Mouse (Mus musculus): ENCODE results near the gene Rsg1.

The Rsg1 gene

GRCm38 (mm10) chr4:141212892-141213291 is 864 bp upstream of the Rsg1 start:
- no peak for DNase-seq

- no peak for DNase-seq
Observed at GRCm38 (mm10) chr4:141213342-141213741, 414 bp upstream of the Rsg1 start.

GRCm38 (mm10) chr4:141214337-141214851 is 638 bp downstream of the Rsg1 start:
- peak; percentile 21 for DNase-seq

- no peak for DNase-seq
Observed at GRCm38 (mm10) chr4:141219583-141220213, 5.9 kb downstream of the Rsg1 start.

GRCm38 (mm10) chr4:141221848-141222247 is 8.1 kb downstream of the Rsg1 start:
- no peak for DNase-seq

GRCm38 (mm10) chr4:141222752-141223151 is 9.0 kb downstream of the Rsg1 start:
- DNase-seq, result no peak

- no peak for DNase-seq
Observed at GRCm38 (mm10) chr4:141228687-141229086, 14.9 kb downstream of the Rsg1 start.

- DNase-seq, result no peak
Observed at GRCm38 (mm10) chr4:141233196-141233595, 19.4 kb downstream of the Rsg1 start.

- DNase-seq, result no peak
Observed at GRCm38 (mm10) chr4:141235537-141236111, 21.9 kb downstream of the Rsg1 start.

- DNase-seq, result no peak
Observed at GRCm38 (mm10) chr4:141236856-141237255, 23.1 kb downstream of the Rsg1 start.

- DNase-seq, result no peak
Observed at GRCm38 (mm10) chr4:141238492-141239387, 25.0 kb downstream of the Rsg1 start.

GRCm38 (mm10) chr4:141239388-141240125 is 25.8 kb downstream of the Rsg1 start, which contains the start of gene Arhgef19:
Gene Arhgef19 (plus strand): TSS chr4:141239499.
- peak; percentile 90 for DNase-seq

GRCm38 (mm10) chr4:141240617-141241016 is 26.9 kb downstream of the Rsg1 start:
- peak; percentile 78 for DNase-seq

GRCm38 (mm10) chr4:141241861-141242260 is 28.1 kb downstream of the Rsg1 start:
- DNase-seq, result no peak

GRCm38 (mm10) chr4:141242651-141243241 is 29.0 kb downstream of the Rsg1 start:
- DNase-seq, result peak; percentile 50

GRCm38 (mm10) chr4:141243636-141244035 is 29.9 kb downstream of the Rsg1 start:
- DNase-seq, result no peak

- DNase-seq, result no peak
Observed at GRCm38 (mm10) chr4:141244401-141244800, 30.6 kb downstream of the Rsg1 start.

- peak; percentile 67 for DNase-seq
Observed at GRCm38 (mm10) chr4:141244931-141245425, 31.2 kb downstream of the Rsg1 start.

GRCm38 (mm10) chr4:141246089-141246997 is 32.6 kb downstream of the Rsg1 start:
- DNase-seq, result no peak

GRCm38 (mm10) chr4:141246998-141247350 is 33.2 kb downstream of the Rsg1 start:
- no peak for DNase-seq
